Mouse (Mus musculus) kidney, embryonic 14.5 days (tissue): ENCODE results near the gene Rccd1. TPM values are rescaled to one million over a fixed set of nuclear protein-coding genes. Genes with fewer than 3 reads are reported as not detected.
A peak's percentile ranks its signal among the peaks of the same experiment; 100 is the strongest.

Source experiments
- ATAC-seq: fragments of 200-750 bp; cut with Nextera tagmentation; 2 replicates; pipeline ENCODE4 v1.8.0; 2017; ENCODE audit warnings: moderate number of reproducible peaks, mild to moderate bottlenecking, moderate TSS enrichment, moderate library complexity; ENCODE audit not compliant: low FRiP score, low TSS enrichment
- H3K27ac ChIP-seq: fragments of 300-500 bp; sonication (generic); 2 replicates; pipeline ENCODE4 v1.5.1; 2014; ENCODE audit warnings: low read depth, mild to moderate bottlenecking, low read length, moderate library complexity, mixed read lengths
- H3K27me3 ChIP-seq: fragments of 300-500 bp; sonication (generic); 2 replicates; pipeline ENCODE4 v1.6.1; 2014; ENCODE audit warnings: mild to moderate bottlenecking, low read length; ENCODE audit not compliant: control insufficient read depth, insufficient read depth
- H3K36me3 ChIP-seq: fragments of 300-500 bp; sonication (generic); 2 replicates; pipeline ENCODE4 v1.6.1; 2014; ENCODE audit warnings: low read length, mixed read lengths; ENCODE audit not compliant: control insufficient read depth, insufficient read depth
- H3K4me1 ChIP-seq: fragments of 300-500 bp; sonication (generic); 2 replicates; pipeline ENCODE4 v1.6.1; 2014; ENCODE audit warnings: low read length, mixed read lengths; ENCODE audit not compliant: control insufficient read depth, insufficient read depth
- H3K4me2 ChIP-seq: fragments of 300-500 bp; sonication (generic); replicated peaks from 2 replicates; pipeline ENCODE4 v1.6.1; 2014; ENCODE audit warnings: low read depth, mild to moderate bottlenecking, low read length
- H3K4me3 ChIP-seq: fragments of 300-500 bp; sonication (generic); 2 replicates; pipeline ENCODE4 v1.5.1; 2014; ENCODE audit warnings: mild to moderate bottlenecking, low read length
- H3K9ac ChIP-seq: fragments of 300-500 bp; sonication (generic); 2 replicates; pipeline ENCODE4 v1.6.1; 2014; ENCODE audit warnings: low read depth, mild to moderate bottlenecking, low read length, moderate library complexity
- H3K9me3 ChIP-seq: fragments of 300-500 bp; sonication (generic); 2 replicates; pipeline ENCODE4 v1.6.1; 2016; ENCODE audit warnings: low read length; ENCODE audit not compliant: control insufficient read depth
- WGBS: fragments of 180-500 bp; shearing (Covaris S2); extraction: QIAGEN DNeasy Blood & Tissue Kit; methylation state at CpG from one replicate; pipeline ENCODE4 v1.1.7; 2014; 5-methylcytosine and 5-hydroxymethylcytosine counted together
- polyA plus RNA-seq: library from polyadenylated mRNA; unstranded; fragments of >200 nt; fragmentation: Nextera tagmentation; extraction: Ambion mirVana; gene quantifications from 2 replicates; pipeline ENCODE4 v1.2.1, GENCODE M21; 2014

Gene Rccd1
- polyA plus RNA-seq, 1 experiment from 2014 or later = 15.1 TPM

DNA sequence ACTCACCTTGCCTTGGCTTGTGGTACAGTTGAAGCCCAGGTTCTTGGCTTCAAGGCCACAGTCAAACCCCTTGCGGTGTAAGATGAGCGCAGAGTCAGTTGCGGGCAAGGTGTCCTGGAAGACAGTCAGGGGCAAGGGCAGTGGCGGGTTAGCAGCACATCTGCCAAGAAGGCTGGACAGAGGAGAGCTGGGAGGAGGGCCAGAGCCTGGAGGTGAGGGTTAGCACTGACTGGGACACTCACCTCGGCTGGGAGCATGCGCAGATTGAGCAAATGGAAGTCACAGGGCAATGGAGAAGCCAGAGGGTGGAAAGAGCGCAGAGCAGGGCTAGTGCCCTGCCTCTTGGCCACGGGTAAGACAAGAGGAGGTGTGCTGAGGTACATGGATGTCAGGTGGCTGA lies 28.7 kb upstream of the Rccd1 start:
- H3K9me3 ChIP-seq = no peaks in the 10 kb centered on the region
- H3K36me3 ChIP-seq = peaks cover 61% of the 10 kb centered on the region
- no peak for ATAC-seq
- 92% methylated on average over 8 of the region's 8 CpGs for WGBS
- no peak overlapping the region for H3K4me2 ChIP-seq
- no peaks in the 10 kb centered on the region for H3K27me3 ChIP-seq
- H3K4me3 ChIP-seq = no peak overlapping the region
- H3K4me1 ChIP-seq = no peaks in the 10 kb centered on the region
- no peak overlapping the region for H3K27ac ChIP-seq
- no peak overlapping the region for H3K9ac ChIP-seq

DNA sequence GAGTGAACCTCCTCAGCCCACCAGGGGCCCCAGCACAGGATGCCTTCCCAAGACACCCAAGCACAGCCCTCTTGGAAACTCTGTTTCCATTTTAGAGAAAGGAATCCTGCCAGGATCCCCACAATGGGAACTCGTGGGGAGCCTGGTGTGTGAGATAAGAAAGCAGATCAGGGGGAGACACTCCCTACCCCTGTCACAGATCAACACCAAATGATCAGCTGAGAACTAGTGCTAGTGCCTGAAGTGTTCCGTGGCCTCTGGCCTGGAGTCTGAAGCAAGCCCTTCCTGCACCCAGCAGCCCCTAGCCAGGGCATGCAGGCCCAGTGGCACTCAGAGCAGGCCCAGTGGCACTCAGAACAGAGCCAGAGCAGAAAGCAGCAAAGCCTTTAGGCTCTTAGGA lies 26.6 kb upstream of the Rccd1 start:
- Histone ChIP-seq H3K4me3 (no peak overlapping the region), H3K4me1 (no peaks in the 10 kb centered on the region), H3K36me3 (peaks cover 43% of the 10 kb centered on the region; the same call in 1 of the 2 replicates), H3K9me3 (no peaks in the 10 kb centered on the region), H3K27me3 (no peaks in the 10 kb centered on the region), H3K9ac (no peak overlapping the region), H3K4me2 (no peak overlapping the region), H3K27ac (no peak overlapping the region)
- no peak for ATAC-seq
- 85% methylated on average over 2 of the region's 2 CpGs for WGBS

DNA sequence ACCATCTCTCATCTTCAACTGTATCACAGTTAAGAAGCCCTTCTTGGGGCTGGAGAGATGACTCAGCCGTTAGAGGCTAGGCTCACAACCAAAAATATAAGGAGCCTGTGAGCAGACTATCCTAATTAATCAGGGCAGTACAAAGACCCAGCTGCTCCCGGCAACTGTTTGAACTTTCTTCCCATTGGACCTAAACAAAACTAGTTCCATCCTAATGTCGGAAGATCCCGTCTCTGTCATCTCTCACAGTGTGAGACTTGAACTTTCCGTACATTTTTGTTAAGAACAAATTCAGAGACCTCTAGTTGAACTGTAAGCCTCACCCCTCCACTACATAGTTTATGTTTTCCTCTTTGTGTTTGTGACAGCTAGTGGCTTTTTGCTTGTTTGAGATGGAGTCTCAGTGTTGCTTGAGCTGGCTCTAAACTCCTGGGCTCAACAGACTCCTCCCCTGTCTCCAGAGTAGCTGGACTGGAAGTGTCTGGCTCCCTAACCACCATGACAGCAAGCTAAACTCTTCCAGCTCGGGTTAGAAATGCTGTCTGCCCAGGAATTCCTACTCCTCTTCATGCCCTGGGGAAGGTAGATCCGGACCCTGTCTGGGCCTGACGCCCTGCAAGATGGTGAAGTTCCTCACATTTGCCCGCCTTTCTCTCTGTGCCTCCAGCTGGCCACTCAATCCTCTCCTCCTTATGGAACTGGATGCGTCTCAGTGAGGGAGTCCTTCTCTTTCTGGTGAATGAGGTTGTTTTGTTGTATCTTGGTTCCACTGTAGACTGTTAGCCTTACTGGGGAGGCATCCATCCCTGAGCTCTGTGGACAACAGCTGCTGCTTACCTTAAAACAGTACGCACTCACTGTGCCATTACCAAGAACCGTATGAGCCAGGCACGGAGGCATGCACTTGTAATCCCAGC lies 23.7 kb upstream of the Rccd1 start:
- peaks cover 3% of the 10 kb centered on the region; the same call in 1 of the 2 replicates for H3K9me3 ChIP-seq
- no peaks in the 10 kb centered on the region for H3K27me3 ChIP-seq
- H3K4me1 ChIP-seq = peaks cover 5% of the 10 kb centered on the region
- peaks cover 28% of the 10 kb centered on the region; the same call in 1 of the 2 replicates for H3K36me3 ChIP-seq
- WGBS = 53% methylated on average over 13 of the region's 13 CpGs
- H3K4me2 ChIP-seq = no peak overlapping the region
- H3K27ac ChIP-seq = peak overlapping the region; percentile 73
- no peak for ATAC-seq
- no peak overlapping the region for H3K4me3 ChIP-seq
- H3K9ac ChIP-seq = no peak overlapping the region

DNA sequence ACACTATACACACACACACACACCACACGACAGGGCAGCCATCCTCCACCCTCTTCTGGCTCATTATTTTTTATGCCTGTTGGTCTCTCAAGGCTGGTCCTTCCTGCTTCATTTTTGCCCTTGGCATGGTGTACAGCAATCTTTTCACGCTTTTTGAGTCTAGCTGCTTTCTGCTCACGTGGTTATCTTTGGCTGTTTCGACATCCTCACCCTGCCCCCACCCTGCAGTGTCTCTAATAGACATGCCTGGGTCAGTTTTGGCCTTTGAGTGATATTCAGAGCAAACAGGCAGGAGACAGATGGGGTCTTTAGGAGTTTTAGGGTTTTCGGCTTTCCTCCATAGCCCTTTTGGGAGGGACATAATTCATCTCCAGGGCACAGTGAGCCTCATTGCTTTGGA lies 22.6 kb upstream of the Rccd1 start:
- Histone ChIP-seq H3K4me2 (no peak overlapping the region), H3K9me3 (peaks cover 3% of the 10 kb centered on the region; the same call in 1 of the 2 replicates), H3K27ac (peak overlapping the region; percentile 73; the same call in 1 of the 2 replicates), H3K9ac (no peak overlapping the region), H3K4me1 (peaks cover 8% of the 10 kb centered on the region), H3K4me3 (no peak overlapping the region), H3K27me3 (no peaks in the 10 kb centered on the region), H3K36me3 (peaks cover 19% of the 10 kb centered on the region; the same call in 1 of the 2 replicates)
- ATAC-seq = no peak
- WGBS = 84% methylated on average over 5 of the region's 5 CpGs

DNA sequence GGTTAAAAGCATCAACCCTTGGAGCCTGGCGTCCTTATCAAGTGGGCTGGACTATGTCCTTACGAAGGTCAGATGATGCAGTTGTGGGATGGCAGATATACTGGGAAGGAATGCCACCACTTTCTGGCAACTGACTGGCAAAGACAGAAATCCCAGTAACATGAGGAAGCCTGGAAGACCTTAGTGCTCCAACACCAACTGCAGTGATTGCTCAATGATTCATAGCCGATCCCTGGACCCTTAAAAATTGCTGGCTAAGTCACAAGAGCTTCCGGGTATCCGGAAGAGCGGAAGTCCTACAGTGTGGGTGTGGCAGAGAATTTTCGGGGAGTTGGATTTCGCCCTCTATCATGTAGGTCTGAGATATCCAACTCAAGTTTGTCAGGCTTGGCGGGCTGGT lies 21.9 kb upstream of the Rccd1 start:
- WGBS = 89% methylated on average over 9 of the region's 9 CpGs
- Histone ChIP-seq H3K4me3 (no peak overlapping the region), H3K4me2 (no peak overlapping the region), H3K27ac (no peak overlapping the region), H3K27me3 (no peaks in the 10 kb centered on the region), H3K36me3 (peaks cover 13% of the 10 kb centered on the region; the same call in 1 of the 2 replicates), H3K4me1 (peaks cover 8% of the 10 kb centered on the region), H3K9me3 (peaks cover 3% of the 10 kb centered on the region; the same call in 1 of the 2 replicates), H3K9ac (no peak overlapping the region)
- no peak for ATAC-seq

DNA sequence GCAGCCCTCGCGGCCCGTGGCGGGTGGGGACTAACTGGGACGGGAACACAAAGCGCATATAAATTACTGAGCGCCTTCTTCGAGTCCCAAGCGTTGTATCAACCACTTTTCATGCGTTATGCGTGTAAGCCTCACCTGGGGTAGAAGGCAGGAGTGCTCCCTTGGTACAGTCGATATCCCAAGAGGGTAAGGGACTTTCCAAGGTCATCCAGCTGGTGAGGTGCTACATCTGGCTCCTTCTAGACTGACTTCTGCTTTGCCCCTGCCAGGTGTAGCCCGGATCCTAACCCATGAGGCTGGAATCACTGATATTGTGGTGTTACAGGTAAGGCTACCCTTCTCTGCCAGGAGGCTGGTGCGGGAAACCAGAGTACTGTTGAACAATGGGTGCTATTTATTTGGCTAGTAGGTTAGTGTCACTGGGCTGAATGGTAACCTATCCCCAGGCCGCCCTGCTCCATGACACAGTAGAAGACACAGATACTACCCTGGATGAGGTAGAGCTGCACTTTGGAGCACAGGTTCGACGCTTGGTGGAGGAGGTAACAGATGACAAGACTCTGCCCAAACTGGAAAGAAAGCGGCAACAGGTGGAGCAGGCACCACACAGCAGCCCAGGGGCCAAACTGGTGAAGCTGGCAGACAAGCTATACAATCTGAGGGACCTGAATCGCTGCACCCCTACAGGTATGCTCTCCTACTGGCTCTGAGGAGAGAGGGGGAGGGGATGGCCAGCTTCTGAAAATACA lies 19.2 kb upstream of the Rccd1 start:
- no peak for ATAC-seq
- Histone ChIP-seq H3K9ac (peak overlapping the region; percentile 79), H3K4me2 (peak overlapping the region; percentile 85), H3K27me3 (no peaks in the 10 kb centered on the region), H3K9me3 (peaks cover 3% of the 10 kb centered on the region; the same call in 1 of the 2 replicates), H3K4me3 (peak overlapping the region; percentile 53), H3K4me1 (peaks cover 17% of the 10 kb centered on the region), H3K27ac (no peak overlapping the region), H3K36me3 (peaks cover 1% of the 10 kb centered on the region; the same call in 1 of the 2 replicates)
- 25% methylated on average over 19 of the region's 19 CpGs for WGBS

DNA sequence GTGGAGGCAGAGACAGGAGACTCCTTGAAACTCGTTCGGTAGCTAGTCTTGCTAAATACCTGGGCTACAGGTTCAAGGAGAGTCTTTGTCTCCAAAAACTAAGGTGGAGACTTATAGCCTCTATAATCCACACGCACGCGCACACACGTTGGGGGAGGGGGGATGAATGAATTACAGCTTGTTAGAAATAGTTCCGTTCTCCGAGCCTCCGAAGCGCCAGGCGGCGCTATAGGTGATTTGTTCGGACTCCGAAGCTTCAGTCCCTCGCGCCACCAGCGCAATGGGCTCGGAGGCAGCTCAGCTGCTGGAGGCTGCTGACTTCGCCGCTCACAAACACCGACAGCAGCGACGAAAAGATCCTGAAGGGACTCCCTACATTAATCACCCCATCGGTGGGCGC lies 18.6 kb upstream of the Rccd1 start, which contains the start of gene Hddc3:
TSS of gene Hddc3 (plus strand) at position 247 of the 400 bp plus-strand sequence.
- H3K4me1 ChIP-seq = peaks cover 18% of the 10 kb centered on the region
- no peaks in the 10 kb centered on the region for H3K27me3 ChIP-seq
- H3K36me3 ChIP-seq = peaks cover 5% of the 10 kb centered on the region; the same call in 1 of the 2 replicates
- 2% methylated on average over 25 of the region's 25 CpGs for WGBS
- H3K4me2 ChIP-seq = peak within 1 kb of the TSS; percentile 85
- peaks cover 3% of the 10 kb centered on the region; the same call in 1 of the 2 replicates for H3K9me3 ChIP-seq
- H3K4me3 ChIP-seq = peak within 1 kb of the TSS; percentile 53
- H3K27ac ChIP-seq = no peak within 1 kb of the TSS
- H3K9ac ChIP-seq = peak within 1 kb of the TSS; percentile 79
- 0 out of 2 replicates have a peak, but pooled peaks have one; percentile 14 for ATAC-seq

DNA sequence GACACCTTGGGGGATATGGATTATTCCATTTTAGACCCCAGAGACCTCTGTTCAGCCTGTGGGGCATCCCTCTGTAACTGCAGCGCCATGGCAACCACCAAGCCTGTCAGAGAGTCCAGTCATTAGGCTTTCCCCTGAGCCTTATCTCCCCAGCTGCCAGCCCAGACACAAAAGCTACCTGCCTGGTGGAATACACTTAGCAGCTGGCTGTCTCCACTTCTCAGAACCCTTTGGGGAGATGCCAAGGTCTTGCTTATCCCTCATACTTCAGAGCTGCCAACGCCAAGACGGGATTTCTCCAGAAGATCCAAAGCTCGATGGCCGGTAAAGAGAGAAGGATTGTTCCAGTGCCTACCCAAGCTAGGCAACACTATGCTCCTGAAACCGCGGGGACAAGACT lies 17.5 kb upstream of the Rccd1 start:
- H3K4me1 ChIP-seq = peaks cover 18% of the 10 kb centered on the region
- H3K27ac ChIP-seq = no peak overlapping the region
- WGBS = 80% methylated on average over 7 of the region's 7 CpGs
- peaks cover 10% of the 10 kb centered on the region; the same call in 1 of the 2 replicates for H3K36me3 ChIP-seq
- H3K9ac ChIP-seq = no peak overlapping the region
- no peaks in the 10 kb centered on the region for H3K27me3 ChIP-seq
- ATAC-seq = no peak
- H3K4me3 ChIP-seq = no peak overlapping the region
- H3K9me3 ChIP-seq = peaks cover 3% of the 10 kb centered on the region; the same call in 1 of the 2 replicates
- H3K4me2 ChIP-seq = no peak overlapping the region
